Mouse (Mus musculus): ENCODE data around the gene Plek2. TPM values are rescaled to one million over a fixed set of nuclear protein-coding genes. Genes with fewer than 3 reads are reported as not detected.
A peak's percentile ranks its signal among the peaks of the same experiment; 100 is the strongest.
"Not testable (repeated sequence)": the region's sequence is repeated elsewhere in the genome, so short reads cannot be mapped to it uniquely, and the experiment has no call there.

Gene Plek2
- total and polyA plus RNA-seq, 2 experiments from 2014 or later = 0.70 to 3.2 TPM

DNA sequence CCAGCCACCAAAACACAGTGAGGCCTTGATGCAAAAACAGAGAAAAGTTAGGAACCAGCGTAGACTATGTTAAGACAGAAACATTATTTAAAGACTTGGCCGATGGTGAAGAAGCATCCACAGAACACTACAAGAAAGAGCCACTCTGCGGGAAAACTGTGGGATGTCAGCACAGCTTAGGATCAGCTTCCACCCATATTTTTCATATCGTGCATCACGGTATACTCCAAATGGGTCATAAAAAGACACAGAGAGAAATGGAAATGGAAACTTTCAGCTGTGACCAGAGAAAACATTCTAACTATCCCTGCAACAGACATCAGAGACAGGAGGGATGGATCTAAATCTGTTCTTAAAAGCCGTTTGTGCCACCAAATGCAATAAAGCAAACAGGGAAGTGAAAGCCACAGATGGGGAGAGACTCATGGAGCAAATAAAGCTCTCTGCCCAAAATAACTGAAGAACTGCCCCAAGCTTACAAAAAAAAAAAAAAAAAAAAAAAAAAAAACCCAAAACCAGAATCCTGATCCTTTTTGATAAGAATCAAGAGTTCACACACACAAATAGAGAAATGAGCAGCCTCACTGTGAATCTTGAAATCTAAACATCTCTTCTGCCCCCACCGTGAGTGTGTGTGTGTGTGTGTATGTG, 16.9 kb upstream of the Plek2 start:
- H3K4me3 ChIP-seq (ENCODE audit: low read depth, low read length) = no peak overlapping the region
- no peaks in the 10 kb centered on the region for H3K9me3 ChIP-seq (replicated peaks; ENCODE audit: control insufficient read depth, low read length)
- H3K4me1 ChIP-seq (ENCODE audit: control insufficient read depth, insufficient read depth) = no peaks in the 10 kb centered on the region
- no peaks in the 10 kb centered on the region for H3K27me3 ChIP-seq (ENCODE audit: control insufficient read depth, insufficient read depth, low read length)
- DNase-seq (ENCODE audit: low spot score) = no peak
- H3K27ac ChIP-seq (ENCODE audit: low read depth) = no peak overlapping the region
- H3K4me2 ChIP-seq (ENCODE audit: low read depth, low read length) = no peak overlapping the region
- WGBS = 86% methylated on average over 7 of the region's 7 CpGs
- H3K9ac ChIP-seq (replicated peaks; ENCODE audit: low read depth, low read length) = no peak overlapping the region
- TF ChIP-seq EP300 (IDR thresholded peaks at IDR 0.05; ENCODE audit: low read depth) (no peak), CTCF (IDR thresholded peaks at IDR 0.05; ENCODE audit: low read depth) (no peak)
- no peaks in the 10 kb centered on the region for H3K36me3 ChIP-seq (replicated peaks; ENCODE audit: control insufficient read depth, insufficient read depth, low read length)
- ATAC-seq (ENCODE audit: insufficient read depth, low read depth) = no peak

GRCm38 (mm10) chr12:78922977-78923376, 16.2 kb upstream of the Plek2 start:
- not testable (repeated sequence) for DNase-seq (ENCODE audit: low spot score); H3K9me3 ChIP-seq (replicated peaks; ENCODE audit: control insufficient read depth, low read length); ATAC-seq (ENCODE audit: insufficient read depth, low read depth); H3K9ac ChIP-seq (replicated peaks; ENCODE audit: low read depth, low read length); H3K36me3 ChIP-seq (replicated peaks; ENCODE audit: control insufficient read depth, insufficient read depth, low read length); H3K4me1 ChIP-seq (ENCODE audit: control insufficient read depth, insufficient read depth); H3K27ac ChIP-seq (ENCODE audit: low read depth); H3K4me2 ChIP-seq (ENCODE audit: low read depth, low read length); H3K27me3 ChIP-seq (ENCODE audit: control insufficient read depth, insufficient read depth, low read length); H3K4me3 ChIP-seq (ENCODE audit: low read depth, low read length)

DNA sequence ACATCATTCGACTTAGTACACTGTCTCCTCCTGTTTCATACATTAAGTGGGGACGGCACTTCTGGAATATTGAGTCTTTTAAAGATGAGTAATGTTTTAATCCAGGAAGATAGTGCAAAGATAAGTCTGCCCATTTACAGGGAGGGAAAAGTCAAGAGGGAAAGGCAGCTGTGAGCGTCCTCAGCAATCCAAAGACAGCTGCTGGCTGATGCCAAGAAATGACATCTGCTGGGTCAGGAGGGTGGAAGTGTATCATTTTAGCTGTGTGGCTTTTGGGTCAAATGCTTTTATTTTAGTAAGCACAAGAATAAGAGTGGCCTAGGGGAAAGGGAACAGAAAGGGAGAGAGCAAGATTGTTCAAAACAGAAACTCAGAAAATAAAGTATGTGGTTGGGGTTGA, 15.3 kb upstream of the Plek2 start:
- no peak overlapping the region for H3K4me3 ChIP-seq (ENCODE audit: low read depth, low read length)
- H3K27me3 ChIP-seq (ENCODE audit: control insufficient read depth, insufficient read depth, low read length) = no peaks in the 10 kb centered on the region
- H3K4me2 ChIP-seq (ENCODE audit: low read depth, low read length) = no peak overlapping the region
- no peak overlapping the region for H3K9ac ChIP-seq (replicated peaks; ENCODE audit: low read depth, low read length)
- 70% methylated on average over 3 of the region's 3 CpGs for WGBS
- H3K4me1 ChIP-seq (ENCODE audit: control insufficient read depth, insufficient read depth) = no peaks in the 10 kb centered on the region
- no peaks in the 10 kb centered on the region for H3K36me3 ChIP-seq (replicated peaks; ENCODE audit: control insufficient read depth, insufficient read depth, low read length)
- H3K27ac ChIP-seq (ENCODE audit: low read depth) = no peak overlapping the region
- TF ChIP-seq CTCF (IDR thresholded peaks at IDR 0.05; ENCODE audit: low read depth) (no peak), EP300 (IDR thresholded peaks at IDR 0.05; ENCODE audit: low read depth) (no peak)
- DNase-seq (ENCODE audit: low spot score) = no peak
- ATAC-seq (ENCODE audit: insufficient read depth, low read depth) = no peak
- no peaks in the 10 kb centered on the region for H3K9me3 ChIP-seq (replicated peaks; ENCODE audit: control insufficient read depth, low read length)

DNA sequence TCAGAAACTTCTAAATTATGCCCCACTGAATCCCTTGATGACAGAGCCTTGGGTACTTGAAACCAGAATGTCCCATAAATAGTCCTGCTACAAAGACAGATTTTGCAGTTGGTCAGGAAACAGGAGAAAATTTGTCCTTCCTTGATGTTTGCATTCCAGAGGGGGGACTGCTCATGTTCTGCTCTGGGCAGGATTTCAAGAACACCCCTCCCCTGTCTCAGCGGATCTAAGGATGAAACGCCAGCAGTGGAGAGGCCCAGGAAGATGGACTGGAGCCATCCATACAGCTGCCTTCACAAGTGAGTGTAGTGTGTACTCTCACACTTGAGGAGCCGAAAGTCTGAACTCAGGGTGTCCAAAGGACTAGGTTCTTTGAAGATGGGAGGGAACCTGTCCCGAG, 14.7 kb upstream of the Plek2 start:
- Histone ChIP-seq H3K4me1 (ENCODE audit: control insufficient read depth, insufficient read depth) (no peaks in the 10 kb centered on the region), H3K9me3 (replicated peaks; ENCODE audit: control insufficient read depth, low read length) (no peaks in the 10 kb centered on the region), H3K27me3 (ENCODE audit: control insufficient read depth, insufficient read depth, low read length) (no peaks in the 10 kb centered on the region), H3K9ac (replicated peaks; ENCODE audit: low read depth, low read length) (no peak overlapping the region), H3K4me3 (ENCODE audit: low read depth, low read length) (no peak overlapping the region), H3K27ac (ENCODE audit: low read depth) (no peak overlapping the region), H3K4me2 (ENCODE audit: low read depth, low read length) (no peak overlapping the region), H3K36me3 (replicated peaks; ENCODE audit: control insufficient read depth, insufficient read depth, low read length) (no peaks in the 10 kb centered on the region)
- TF ChIP-seq CTCF (IDR thresholded peaks at IDR 0.05; ENCODE audit: low read depth) (no peak), EP300 (IDR thresholded peaks at IDR 0.05; ENCODE audit: low read depth) (no peak)
- ATAC-seq (ENCODE audit: insufficient read depth, low read depth) (no peak), DNase-seq (ENCODE audit: low spot score) (no peak)
- 49% methylated on average over 4 of the region's 4 CpGs for WGBS

GRCm38 (mm10) chr12:78919079-78919712, 12.4 kb upstream of the Plek2 start:
- DNase-seq (ENCODE audit: low spot score) = peak; percentile 86

More at GRCm38 (mm10) chr12:78919079-78919712, 12.4 kb upstream of the Plek2 start:
- no peaks in the 10 kb centered on the region for H3K27me3 ChIP-seq (ENCODE audit: control insufficient read depth, insufficient read depth, low read length)
- no peaks in the 10 kb centered on the region for H3K9me3 ChIP-seq (replicated peaks; ENCODE audit: control insufficient read depth, low read length)
- H3K27ac ChIP-seq (ENCODE audit: low read depth) = no peak overlapping the region
- 23% methylated on average over 16 of the region's 16 CpGs for WGBS
- no peaks in the 10 kb centered on the region for H3K4me1 ChIP-seq (ENCODE audit: control insufficient read depth, insufficient read depth)
- TF ChIP-seq EP300 (IDR thresholded peaks at IDR 0.05; ENCODE audit: low read depth) (no peak), CTCF (IDR thresholded peaks at IDR 0.05; ENCODE audit: low read depth) (peak; percentile 87)
- H3K9ac ChIP-seq (replicated peaks; ENCODE audit: low read depth, low read length) = no peak overlapping the region
- peak overlapping the region; percentile 32 for H3K4me2 ChIP-seq (ENCODE audit: low read depth, low read length)
- H3K4me3 ChIP-seq (ENCODE audit: low read depth, low read length) = no peak overlapping the region
- no peaks in the 10 kb centered on the region for H3K36me3 ChIP-seq (replicated peaks; ENCODE audit: control insufficient read depth, insufficient read depth, low read length)
- peak; percentile 75 for ATAC-seq (ENCODE audit: insufficient read depth, low read depth)

Data from heart, postnatal 0 days (tissue).